Mouse (Mus musculus) 3T3-L1 (cell line): ENCODE measurements at regions not wholly inside any gene's neighbourhood (a gene's known extent, or its start where the extent isn't known, plus 50 kb on each side); places are given as distances from the start of the nearest gene placed in this dataset.
A peak's percentile ranks its signal among the peaks of the same experiment; 100 is the strongest.

ENCODE experiments used
- DNase-seq: peaks from one replicate; pipeline ENCODE4 v3.0.0-alpha.2; 2015; ENCODE audit warnings: low read depth, low spot score

- DNase-seq = no peak
Measured at GRCm38 (mm10) chr17:61696717-61697116, 1184.4 kb downstream of the Efna5 start.

GRCm38 (mm10) chr17:61686325-61686724 is 1194.8 kb downstream of the Efna5 start:
- peak; percentile 56 for DNase-seq

- no peak for DNase-seq
Measured at GRCm38 (mm10) chr17:61684524-61684923, 1196.6 kb downstream of the Efna5 start.

GRCm38 (mm10) chr17:61670651-61671050 is 1210.5 kb downstream of the Efna5 start:
- no peak for DNase-seq

GRCm38 (mm10) chr17:61667428-61667827 is 1213.7 kb downstream of the Efna5 start:
- DNase-seq = peak; percentile 58

- peak; percentile 73 for DNase-seq
Measured at GRCm38 (mm10) chr17:61664926-61665325, 1216.2 kb downstream of the Efna5 start.

- DNase-seq = peak; percentile 20
Measured at GRCm38 (mm10) chr17:61647576-61647975, 1233.5 kb downstream of the Efna5 start.

- DNase-seq = peak; percentile 35
Measured at GRCm38 (mm10) chr17:61608286-61608685, 1272.8 kb downstream of the Efna5 start.

GRCm38 (mm10) chr17:61606729-61607481 is 1274.2 kb downstream of the Efna5 start:
- no peak for DNase-seq

- DNase-seq = peak; percentile 56
Measured at GRCm38 (mm10) chr17:61604246-61604645, 1276.9 kb downstream of the Efna5 start.

- DNase-seq = peak; percentile 94
Measured at GRCm38 (mm10) chr17:61589255-61589654, 1291.9 kb downstream of the Efna5 start.

- DNase-seq = no peak
Measured at GRCm38 (mm10) chr17:61578895-61579294, 1302.2 kb downstream of the Efna5 start.

GRCm38 (mm10) chr17:61570933-61571332 is 1310.2 kb downstream of the Efna5 start:
- DNase-seq = no peak
